Mouse (Mus musculus): ENCODE data around the gene Schip1.

Schip1 gene

DNA sequence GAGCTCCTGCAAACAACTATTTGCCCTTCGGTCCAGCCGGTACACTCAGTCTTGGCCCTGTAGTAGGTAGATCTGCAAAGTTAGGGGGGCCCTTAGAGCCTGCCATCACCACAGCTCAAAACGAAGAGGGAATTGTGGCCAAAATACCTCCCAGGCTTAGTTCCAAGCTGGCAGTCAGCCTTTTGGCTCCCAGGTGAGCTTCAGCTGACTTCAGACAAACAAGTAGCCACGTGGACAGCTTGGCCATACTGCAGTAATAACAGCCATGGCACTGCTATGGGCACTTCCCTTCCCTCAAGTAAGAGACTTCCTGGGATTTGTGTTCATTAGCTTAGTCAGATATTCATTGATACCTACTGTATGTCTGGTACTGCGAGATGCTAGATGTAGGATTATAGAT is 495.5 kb downstream of the Schip1 start:
- no peak for DNase-seq (ENCODE audit: low spot score)

DNA sequence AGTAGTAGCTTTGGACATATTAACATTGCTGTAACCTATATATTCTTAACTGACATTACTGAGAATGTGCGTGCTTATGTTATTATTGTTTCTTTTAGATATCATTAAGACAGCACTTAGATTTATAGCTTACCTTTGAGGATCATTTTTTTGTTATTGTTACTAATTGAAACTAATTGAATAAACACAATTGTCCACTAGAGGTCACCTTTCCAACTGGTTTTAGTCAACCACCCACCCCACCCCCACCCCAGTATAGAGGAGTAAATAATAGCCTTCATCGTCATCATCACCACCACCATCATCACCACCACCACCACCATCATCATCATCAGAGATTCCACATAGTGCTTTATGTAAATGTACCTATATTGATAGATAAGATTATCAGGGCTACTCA is 498.2 kb downstream of the Schip1 start:
- DNase-seq (ENCODE audit: low spot score), result no peak

DNA sequence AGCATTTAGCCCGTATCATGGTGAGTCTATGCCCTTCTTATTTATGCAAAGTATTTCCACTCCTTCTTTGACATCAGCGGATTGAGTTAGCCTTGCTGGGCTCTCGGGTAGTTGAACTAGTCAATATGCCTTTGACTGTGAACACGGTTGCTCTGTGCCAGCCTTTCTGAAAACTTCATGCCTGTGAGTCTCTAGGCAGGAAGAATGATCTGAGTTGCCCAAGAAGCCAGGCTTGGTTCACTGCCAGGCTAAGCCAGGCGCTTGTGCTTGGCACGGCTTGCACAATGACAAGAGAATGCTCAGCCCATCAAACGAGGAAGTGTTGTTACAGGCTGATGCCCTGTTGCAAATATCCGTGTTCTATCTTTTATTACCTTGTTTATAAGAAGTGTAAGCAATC is 499.3 kb downstream of the Schip1 start:
- DNase-seq (ENCODE audit: low spot score), result no peak

DNA sequence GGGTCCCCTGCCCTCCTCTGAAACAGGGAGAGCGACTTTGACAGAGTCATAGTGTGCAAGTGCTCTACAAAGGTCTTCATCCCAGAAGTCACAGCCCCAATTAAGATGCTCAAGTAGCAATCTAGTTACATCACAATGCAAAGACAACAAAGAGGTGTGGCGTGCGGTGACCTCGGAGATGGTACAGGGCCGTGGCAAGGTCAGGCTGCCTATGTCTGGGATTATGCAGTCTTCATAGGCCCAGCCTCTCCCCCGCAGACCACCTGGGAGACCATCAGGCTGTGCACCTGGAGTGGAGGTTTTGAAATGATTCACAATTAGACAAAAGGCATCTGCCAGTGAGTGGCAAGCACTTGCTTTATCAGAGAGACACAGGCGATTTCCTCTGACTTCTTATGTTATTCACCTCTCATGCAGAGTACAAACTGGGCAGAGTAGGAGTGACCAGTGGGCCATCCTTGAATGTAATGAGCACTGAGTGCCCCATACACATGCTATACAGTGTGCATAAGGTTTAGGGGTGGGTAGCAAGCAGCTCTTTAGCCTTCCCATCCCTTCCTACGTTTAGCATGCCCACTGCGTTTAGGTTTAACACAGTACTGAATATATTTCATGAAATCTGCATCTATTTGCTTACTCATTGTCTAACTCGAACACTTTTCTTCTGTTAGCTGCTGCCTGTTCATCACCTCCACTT is 500.5 kb downstream of the Schip1 start:
- DNase-seq (ENCODE audit: low spot score), result no peak

DNA sequence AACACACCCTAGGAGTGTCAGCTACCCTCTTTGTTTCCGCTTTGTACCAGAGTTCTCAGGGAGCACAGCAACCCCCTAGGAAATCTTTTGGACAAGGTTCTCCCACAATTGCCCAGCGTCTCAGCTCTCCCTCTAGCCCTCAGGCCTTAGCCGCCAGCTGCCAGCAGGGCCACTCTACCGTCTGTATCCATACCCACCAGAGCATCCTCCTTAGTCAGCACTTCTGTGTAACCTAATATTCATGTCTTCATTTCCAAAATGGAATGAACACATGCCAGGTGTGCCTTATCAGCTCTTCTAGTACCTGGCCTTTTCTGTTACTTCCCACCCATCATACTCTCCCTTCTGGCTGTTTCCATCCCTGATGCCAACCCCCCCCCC is 501.1 kb downstream of the Schip1 start:
- no peak for DNase-seq (ENCODE audit: low spot score)

DNA sequence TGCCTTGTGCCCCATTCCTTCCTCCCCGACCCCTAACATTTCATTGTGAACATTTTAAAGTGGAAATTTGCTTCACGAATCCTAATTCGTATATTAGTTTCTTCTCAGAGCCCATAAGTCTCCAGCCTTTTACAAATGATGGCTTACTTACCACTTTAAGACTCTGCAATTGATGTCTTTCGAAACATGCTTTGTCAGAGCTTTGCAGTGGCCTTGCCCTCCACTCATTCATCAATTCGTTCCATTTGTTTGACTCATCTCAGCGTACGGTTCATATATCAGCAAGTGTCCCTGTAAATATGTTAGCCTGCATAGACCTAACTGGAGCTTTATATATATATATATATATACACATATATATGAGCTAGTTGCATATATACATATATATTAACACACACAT is 503.0 kb downstream of the Schip1 start:
- no peak for DNase-seq (ENCODE audit: low spot score)

DNA sequence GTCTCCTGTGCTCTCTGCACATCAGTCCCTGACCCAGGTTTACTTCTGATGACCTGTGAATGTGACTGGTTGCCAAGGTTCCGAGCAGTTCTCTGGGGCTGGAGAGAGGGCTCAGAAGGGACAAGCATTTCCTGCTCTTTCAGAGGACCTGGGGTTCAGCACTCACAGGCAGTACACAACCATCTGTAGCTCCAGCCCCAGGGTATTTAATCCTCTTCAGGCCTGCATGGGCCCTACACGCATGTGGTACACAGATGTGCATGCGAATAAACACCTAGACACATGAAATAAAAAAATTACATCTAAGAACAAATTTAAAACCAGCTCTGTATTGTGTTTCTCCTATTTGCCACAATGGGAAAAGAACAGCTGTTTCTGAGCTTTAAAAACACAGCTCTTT is 503.5 kb downstream of the Schip1 start:
- DNase-seq (ENCODE audit: low spot score), result no peak

DNA sequence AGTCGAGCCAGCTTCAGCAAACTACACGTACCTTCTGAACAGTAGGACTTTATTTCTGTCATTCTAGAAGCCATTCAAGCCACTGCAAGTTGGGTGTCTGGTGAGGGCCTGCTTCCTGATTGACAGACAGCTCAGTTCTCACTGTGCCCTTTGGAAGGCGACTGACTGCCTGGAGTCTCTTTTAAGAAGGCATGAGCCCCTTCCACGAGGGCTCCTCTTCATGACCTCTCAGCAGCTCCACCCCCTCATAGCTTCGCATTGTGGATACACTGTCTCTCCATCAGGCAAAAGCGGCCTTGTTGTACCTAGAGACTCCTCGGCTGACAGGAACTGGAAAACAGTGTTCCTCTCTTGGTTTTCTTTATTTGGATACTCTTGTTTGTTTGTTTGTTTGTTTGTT is 504.1 kb downstream of the Schip1 start:
- no peak for DNase-seq (ENCODE audit: low spot score)

DNA sequence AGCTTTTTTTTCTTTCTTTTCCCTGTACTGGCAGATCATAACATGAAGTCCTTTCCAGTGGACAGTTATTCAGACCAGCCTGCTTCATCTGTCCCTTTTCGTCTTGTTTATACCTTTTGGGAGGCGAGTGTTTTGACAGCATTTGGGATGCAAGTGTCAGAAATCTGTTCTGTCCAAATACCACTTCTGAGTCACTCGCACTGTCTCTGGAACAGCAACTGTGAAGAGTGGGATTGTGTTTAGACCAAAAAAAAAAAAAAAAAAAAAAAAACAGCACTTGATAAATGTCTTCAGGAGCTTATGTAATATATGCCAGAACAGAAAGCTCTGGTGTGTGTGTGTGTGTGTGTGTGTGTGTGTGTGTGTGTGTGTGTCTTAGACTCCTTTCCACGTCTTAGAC is 505.7 kb downstream of the Schip1 start:
- no peak for DNase-seq (ENCODE audit: low spot score)

DNA sequence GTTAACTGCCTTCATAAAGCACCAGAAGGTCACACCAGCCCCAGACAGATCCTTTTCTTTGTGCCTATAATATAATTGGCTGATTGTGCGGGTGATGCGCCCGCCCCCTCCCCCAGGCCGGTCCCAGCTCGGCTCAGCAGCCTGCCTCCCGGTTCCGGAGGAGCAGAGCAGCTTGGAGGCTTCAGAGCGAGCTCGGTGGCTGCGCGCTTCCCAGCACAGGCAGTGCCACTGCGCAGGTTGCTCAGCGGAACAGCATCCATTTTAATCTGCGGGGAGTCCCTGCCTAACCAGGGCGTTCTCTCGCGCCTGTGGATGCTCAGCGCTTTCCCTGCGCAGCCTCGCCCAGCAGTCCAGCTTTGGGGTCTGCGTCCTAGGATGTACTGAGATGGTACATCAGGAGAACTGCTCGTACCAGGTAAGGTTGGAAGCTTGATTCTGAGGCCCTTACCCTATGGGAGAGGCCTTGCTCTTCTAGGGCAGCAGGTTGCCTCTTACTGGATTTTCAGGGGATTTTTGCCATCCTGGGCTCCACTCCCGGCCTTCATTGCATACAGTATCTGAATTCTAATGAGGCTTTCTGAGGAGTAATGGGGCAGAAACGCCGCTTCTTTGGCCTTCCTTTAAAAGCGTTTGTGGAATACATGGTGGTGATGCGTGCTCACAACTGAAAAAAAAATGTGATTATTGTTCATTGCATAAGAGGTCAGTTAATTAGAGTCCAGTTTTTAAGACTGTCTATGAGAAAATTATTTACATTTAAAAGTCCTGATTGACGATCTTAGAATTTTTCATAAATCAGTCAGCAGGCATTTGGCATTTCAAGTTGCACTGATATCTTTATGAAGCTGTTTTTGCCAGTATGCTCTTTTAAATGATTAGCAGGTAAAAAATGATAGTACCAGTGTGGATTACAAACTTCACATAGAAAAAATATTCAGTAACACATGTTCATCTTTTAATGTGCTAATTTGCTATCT is 507.9 kb downstream of the Schip1 start:
- peak; percentile 86 for DNase-seq (ENCODE audit: low spot score)

DNA sequence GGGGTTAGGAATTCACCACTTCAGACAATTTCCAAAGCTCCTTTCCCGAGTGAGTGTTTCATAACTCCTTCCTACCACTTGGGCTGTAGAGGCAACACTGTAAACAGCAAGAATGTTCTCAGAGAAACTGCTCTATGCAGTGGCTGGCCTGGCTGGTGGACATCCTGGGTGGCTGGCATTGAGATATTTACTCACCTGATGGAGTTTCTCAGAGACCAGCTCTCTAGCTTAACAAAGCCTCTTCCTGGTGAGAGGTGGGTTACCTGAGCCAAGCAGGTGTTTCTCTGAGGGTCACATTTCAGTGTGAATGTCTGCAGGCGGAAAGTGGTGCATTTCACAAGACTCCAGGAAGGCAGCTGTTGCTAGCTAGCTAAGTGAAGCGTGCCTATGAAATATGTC is 508.6 kb downstream of the Schip1 start:
- DNase-seq (ENCODE audit: low spot score), result no peak

DNA sequence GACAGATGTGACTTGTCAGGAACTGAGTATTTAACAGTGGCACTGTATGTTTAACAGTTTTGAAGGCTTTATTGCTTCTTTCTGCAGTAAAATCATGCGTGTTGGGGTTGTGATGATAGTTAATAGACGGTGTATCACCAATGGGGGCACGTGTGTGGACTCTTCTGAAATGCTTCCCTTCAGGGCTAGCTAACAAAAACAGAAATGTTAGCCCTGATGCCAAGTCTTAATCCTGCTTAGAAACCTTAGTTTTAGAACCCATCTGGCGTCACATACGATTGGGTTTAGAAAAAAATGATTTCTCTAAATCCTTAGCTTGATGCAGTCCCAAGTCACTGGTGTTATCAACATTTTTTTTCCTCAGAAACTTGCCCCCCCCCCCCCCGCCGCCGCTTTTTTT is 509.5 kb downstream of the Schip1 start:
- no peak for DNase-seq (ENCODE audit: low spot score)

DNA sequence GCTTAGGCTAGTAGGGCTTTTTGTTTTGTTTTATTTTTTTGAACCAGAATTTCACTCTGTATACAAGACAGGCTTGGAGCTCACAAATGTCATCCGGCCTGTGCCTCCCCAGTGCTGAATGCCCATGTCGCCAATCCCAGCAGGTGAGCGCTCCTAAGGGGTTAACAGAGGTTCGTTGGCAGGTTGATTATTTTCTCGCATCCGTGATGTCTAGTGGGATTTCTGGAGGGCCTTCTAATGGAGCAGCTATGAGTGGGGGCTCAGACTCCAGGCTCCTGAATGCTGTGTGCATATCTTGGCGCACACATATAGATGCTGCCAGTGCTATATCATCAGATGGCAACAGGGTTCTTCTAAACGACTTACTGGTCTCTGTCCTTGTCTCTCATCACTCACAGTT is 510.0 kb downstream of the Schip1 start:
- no peak for DNase-seq (ENCODE audit: low spot score)

DNA sequence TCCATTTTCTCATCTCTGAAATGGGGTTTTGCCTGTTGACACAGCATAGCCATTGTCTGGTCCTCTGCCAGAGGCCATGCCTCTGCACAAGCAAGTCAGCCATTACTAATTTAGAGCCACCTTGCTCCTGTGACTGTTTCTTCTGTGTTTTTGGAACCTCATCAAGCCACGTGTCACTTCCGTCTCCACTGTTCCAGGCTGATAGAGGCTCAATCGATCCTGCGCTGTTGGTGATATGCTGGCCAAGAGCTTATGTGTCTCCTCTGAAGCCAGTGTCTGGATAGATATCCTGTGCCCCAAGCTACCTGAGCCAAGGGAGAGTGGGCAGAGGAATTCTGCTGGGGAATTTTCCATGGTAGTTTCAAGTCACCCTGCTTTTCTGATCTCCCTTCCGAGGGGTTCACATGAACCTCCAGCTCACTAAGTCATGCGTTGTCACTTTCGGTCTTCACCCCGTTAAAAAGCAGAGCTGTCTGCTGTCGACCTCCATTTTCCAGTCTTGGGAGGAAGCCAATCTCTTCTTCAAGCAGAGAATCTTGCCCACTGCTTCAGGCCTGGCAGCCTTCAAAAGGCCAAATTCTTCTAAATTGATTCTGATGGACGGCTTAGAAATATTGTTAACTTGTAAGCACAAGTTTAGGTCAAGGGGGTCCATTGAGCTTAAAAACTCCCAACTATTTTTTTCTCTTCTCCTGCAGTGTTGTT is 511.2 kb downstream of the Schip1 start:
- no peak for DNase-seq (ENCODE audit: low spot score)

DNA sequence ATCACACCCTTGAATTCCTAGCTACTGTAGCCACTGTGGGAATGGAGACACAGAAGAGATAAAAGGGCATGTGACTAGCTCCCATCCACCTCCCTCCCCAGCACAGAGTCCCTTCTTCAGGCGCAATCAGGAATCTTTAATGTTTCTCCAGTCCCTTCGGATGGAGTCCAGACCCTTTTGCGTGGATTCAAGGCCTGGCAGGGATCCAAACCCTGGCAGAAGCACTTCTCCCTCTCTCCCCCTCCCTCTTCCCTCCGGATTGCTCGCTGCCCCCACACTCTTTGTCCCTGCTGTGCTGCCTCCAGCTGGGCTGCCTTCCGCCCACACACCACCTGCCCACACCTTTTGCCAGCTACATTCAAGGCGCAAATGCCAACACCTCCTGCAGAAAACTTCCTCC is 511.8 kb downstream of the Schip1 start:
- no peak for DNase-seq (ENCODE audit: low spot score)

DNA sequence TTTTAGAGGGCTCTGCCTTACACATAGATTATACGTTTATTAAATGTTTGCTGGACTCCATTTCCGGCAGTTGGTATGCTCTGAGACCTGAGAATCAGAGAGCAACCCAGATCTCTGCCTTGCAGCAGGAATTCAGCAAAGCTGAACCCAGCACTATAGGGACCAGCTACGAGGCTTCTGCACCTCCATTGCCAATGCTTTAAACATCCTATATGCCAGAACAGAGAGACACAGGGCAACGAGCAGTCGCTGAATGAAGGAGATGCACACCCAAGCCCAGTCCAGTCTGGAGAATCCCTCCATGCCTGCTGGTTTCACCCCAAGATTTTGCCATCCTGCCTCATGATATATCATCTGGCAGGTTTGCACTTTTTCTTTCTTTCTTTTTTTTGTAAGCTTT is 512.3 kb downstream of the Schip1 start:
- DNase-seq (ENCODE audit: low spot score), result no peak

DNA sequence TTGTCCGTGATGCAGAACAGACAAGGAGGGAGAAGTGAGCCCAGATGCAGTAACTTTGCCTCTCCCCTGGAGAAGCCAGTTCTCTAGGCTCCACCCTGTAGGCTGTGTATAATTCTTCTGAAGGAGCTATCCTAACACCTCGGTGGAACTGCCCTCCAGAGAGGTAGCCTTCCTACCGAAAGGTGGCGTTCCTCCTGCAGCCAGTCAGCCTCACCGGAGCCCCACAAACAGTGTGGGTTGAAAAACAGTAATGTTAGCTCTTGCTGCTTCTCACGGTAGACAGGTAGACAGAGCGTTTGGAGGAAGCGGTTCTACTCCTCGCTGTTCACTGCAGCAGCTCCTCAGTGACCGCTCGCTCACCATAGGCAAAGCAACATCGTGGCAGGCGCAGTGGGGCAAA is 517.0 kb downstream of the Schip1 start:
- DNase-seq (ENCODE audit: low spot score), result no peak

DNA sequence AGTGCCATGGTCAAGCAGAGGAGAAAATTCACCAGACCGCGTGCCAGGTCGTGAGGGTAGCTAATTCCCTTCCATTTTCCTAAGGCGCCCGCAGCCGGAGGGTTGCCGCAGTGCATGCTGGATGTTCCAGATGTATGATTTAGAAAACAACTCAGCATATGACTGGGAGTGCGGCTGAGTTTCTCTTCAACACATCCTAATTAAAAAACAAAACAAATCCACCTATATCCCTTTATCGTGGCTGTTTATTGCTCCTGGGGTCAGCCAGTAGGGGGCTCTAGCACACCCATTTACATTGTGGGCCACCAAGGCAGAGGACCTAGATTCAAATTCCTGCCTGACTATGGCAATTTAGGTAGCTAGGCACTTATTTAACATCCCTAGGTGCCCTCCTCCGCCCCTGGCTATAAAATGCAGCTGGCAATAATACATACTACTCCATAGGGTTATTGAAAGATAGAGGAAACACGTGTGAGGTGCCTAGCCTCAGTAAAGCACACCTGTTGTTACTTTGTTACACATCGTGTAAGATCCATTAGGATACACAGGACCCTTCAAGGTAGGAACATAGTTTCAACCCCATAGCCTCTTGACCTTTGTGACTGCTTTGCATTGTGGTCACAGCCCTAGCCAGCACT is 517.6 kb downstream of the Schip1 start:
- no peak for DNase-seq (ENCODE audit: low spot score)

DNA sequence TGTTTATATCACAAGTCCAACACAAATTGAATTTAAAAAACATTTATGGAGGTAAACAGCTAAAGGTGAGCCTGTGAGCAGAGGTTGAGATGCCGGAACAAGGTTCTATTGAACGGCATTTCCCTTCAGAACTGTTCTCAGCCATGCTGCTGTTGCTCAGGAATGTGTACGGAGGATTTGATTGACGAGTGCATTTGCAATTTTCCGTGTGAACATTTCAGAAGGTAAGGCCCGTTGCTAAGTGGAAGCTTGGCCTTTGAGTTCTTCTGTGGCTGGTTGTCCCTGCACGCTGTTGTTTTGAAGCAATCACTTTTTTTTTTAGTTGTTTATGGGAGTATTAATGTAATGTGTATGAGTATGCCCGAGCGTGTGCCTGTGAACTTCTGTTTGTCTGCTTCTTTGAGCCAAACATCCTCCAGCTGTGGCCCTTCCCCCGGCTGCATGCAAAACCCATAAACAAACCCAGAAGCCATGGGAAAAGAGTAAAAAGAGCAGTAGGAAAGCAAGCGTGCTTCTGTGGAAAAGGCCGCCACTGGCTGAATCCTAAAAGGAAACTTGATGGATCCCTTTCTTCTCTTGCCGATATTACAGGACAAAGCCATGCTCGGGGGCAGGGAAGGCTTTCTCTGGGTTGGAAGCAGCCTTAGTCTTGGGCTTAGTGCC is 518.6 kb downstream of the Schip1 start:
- DNase-seq (ENCODE audit: low spot score), result no peak

DNA sequence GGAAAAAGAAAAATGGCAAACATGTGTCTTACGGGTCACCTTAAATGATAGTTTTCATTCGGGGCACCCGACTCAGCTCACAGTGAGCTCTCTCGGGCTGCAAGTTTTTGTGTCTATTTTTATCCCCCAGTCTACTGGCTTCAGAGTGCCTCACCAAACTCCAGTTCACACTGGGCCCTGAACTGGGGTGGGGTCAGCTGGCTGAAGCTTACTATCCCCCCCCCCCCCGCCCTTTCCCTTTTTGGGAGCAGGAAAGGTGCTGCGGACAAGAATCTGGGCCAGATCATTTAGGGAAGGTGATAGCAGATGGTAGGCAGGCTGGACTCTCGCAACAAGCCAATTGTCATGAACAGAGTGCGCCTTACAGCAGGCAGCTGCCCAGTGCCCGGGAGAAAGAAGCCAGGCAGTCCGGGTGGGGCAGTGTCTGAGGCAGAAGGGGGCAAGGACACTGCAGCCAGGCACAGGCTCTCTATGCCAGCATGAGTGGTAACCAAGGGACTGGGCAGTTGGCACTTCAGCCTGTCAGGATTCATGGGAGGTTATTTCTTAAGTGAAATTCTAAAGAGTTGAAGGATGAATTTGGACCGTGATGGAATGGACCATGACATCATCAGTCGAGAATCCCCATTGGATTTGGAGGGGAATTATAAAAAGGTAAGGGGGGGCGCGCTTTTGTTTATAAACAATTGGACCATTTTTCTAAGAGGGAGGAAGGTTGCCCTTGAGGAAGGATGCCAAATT is 519.3 kb downstream of the Schip1 start:
- no peak for DNase-seq (ENCODE audit: low spot score)

DNA sequence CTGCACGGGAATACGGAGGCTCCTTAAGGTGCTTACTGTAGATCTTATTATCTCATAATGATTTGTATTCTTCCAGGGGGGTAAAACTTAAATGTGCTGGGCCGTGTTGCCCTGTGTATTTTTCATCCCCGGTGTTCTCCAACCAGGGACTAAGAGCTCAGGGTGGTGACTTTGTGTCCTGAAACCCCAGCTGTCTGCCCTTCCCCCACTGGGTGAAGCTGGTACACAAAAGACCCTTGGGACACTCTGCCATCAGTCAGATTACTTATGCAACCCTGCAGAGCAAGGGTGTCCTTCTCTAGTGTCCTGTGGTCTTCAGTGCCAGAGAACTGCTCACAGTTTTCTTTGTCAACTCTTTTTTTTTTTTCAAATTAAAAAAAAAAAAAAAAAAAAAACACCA is 520.6 kb downstream of the Schip1 start:
- no peak for DNase-seq (ENCODE audit: low spot score)

Data from retina, embryonic 14.5 days (tissue).